Mouse (Mus musculus) cerebellum, postnatal 25 days (tissue): ENCODE measurements at regions not wholly inside any gene's neighbourhood (a gene's known extent, or its start where the extent isn't known, plus 50 kb on each side); places are given as distances from the start of the nearest gene placed in this dataset.
A peak's percentile ranks its signal among the peaks of the same experiment; 100 is the strongest.

Experiments used
- DNase-seq, 2 experiments: peaks; one replicate each; pipeline ENCODE4 v3.0.0; 2021; ENCODE audit warnings: mixed read lengths in 2 of 2

DNA sequence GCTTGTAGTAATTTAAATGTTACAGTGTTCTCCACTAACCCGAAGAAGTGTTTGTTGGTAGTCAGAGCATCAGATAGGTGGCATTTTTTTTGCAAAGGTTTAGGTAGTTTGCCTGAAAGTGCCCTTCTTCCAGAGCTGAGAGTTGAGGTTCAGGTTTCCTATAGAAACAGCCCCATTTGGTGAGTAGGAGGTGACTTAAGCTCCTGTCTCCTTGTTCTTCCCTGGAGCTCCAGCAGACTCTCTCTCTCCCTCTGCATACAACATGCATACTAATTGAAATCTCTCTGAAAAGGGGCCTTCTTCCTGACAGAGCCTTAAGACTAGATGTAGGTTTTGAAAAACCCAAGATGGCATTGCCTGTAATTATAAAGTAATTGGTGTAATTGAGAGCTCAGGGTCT is 161.3 kb downstream of the Spata19 start:
- no peak for DNase-seq

DNA sequence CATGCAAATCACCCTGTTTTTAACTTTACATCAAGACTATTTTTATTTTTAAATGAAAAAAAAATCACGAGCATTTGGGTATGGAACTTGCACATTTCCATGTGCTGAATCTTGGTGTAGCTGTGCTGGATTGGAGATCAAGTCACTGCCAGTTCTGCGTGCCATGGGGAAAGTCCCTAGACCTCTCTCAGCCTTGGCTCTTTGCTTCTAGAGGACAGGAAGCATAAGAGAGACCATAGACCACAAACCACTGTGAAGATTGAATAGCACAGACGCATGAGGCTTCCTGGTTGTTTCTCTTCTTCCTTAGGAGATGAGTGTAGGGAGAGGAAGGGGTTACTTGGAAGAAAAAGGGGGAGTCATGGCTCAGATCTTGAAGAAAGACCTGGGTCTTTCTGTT is 161.7 kb downstream of the Spata19 start:
- DNase-seq: no peak

DNA sequence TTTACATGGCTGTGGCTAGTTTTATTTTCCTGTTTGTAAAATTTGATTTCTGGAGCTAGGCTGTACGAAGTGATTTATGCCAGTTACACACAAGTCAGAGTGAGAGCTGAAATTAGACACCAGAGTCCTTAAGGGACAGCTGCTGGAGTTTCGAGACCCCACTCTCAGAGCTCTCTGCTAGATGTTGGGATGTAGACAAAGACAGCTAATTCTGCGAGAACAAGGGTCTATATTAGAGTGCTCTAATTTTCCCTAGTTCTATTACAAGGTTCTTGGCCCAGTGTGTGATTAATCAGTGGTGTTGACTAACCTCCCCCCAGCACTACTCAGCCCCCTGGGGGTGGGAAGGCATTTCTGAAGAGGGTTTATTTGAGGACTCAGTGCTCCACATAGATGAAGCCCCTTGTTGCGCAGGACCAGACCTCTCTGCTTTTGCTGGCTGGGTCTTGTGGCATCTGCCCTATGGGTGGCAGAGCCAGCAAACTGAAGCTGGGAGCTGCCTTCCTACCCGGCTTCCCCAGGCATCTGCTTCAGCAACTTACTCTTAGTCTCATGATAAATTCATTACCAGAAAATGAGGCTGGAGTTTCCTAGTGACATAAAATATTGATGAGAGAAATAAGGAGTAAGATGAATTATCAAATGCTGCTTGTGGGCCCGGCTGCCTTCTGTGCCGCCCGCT is 171.9 kb downstream of the Spata19 start:
- no peak for DNase-seq

DNA sequence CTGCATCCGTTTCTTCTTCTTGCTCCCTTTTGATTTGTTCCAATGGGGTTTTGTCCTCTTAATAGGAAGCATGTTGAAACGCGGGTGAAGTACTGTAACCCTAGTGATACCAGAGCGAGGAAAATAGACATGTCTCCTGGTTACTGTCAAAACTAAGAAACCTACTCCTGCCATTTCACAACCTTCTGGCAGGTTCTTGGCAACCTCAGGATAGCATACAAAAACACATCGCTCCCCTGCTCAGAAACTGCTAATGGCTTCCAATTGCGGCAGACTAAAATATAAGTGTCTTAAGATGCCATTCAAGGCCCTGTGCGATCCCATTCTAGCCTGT is 172.4 kb downstream of the Spata19 start:
- DNase-seq: no peak

DNA sequence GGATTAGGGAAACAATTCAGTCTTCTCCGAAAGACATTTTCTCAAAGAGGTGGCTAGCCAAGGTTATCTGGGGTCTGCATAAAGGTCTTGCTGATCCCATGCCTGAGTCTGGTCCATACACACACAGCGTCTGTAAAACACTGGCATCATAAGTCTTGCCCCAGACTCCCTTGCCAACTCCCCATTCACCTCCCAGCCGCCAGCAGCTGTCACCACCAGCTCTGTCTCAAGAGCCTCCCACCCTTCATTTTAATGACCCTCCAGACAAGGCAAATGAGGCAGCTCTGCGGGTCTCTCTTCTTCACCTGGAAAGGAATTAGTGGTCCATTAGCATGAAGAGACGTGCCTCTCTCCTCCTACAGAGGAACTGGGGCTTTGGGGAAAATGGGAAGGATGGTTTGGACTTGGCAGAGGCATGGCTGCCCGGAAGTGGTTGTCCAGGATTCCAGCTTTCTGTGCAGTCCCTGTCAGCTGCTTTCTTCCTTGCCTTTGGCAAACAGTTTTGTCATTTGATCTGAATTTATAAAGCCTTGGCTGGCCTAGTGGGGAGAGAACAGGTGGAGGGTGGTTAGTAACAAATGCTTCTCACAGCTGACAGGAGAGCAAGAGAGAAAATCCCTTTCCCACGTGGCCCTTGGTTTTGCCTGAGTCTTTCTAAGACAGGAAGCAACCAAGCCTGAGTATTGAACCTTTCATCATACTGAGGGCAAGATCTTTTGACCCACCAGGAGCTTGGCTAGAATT is 173.3 kb upstream of the Opcml start:
- DNase-seq: peak in 1 of 2 experiments; percentile 6

DNA sequence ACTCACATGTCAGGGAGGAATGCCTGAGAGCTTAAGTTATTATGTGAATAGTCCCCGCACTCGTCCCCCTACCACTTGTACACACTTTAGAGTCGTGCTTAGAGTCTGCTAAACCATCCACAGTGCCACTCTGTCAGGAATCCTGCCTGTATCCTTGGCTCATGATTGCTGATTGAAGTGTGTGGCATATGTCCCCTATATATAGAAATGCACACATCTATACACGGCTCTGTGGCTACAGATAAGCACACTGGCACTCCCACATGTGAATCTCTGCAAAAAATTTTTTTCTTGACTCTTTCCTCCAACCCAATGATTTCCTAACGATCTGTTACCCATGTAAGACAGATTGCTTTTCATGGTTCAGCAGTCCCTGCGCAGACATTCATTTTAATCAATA is 155.7 kb upstream of the Opcml start:
- DNase-seq: no peak

DNA sequence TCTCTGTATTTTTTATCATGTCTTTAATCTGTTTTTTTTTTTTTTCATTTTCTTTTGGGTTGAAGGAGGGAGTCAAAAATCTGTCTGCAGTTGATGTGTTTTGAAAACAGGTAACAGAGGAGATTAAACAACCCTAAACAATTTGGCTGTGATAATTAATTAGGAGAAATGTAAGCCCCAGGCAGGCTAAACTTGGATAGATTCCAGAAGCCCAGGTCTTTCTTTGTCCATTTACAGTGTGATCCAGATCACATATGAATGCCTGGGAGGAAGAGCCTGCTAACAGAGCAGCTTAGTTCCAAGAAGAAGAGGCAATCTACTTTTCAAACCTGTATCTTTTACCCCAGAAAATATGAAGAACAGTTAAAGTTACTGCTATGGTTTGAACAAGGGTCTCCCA is 150.0 kb upstream of the Opcml start:
- DNase-seq: no peak

DNA sequence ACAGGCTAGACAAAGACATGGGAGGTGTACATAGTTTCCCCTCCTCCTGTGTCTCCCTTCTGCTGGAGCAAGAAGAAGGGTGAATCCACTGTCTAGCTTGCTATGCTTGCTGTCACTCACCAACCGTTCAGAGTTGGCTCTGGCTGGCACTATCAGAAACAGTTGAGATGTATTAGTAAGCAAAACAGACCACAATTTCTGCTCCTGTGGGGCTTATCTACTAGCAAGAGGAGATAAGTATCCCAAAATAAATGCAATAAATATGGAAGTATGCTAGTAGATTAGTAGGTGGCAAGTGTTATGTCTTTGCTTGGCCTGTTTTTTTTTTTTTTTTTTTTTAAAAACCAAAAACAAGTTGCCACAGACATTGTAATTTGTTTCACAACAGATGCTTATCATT is 147.3 kb upstream of the Opcml start:
- no peak for DNase-seq

DNA sequence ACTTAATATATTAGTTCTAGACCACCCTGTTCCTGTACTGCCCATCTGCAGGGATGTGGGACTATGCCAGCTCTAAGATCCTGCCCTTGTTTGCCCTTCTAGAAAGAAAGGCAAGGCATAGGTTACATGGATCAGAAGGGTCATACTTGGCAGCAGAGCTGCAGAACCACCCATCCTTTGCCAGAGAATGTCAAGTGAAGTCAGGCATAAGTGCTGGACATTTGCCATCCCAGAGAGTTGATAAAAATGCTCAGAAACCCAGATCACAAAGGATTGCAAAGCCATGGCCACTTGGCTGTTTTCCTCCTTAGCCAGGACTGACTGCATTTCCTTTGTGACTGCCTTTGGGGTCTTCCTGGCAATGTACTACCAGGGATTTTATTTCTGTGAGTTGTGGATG is 146.7 kb upstream of the Opcml start:
- peak; percentile 10 to 21 for DNase-seq

DNA sequence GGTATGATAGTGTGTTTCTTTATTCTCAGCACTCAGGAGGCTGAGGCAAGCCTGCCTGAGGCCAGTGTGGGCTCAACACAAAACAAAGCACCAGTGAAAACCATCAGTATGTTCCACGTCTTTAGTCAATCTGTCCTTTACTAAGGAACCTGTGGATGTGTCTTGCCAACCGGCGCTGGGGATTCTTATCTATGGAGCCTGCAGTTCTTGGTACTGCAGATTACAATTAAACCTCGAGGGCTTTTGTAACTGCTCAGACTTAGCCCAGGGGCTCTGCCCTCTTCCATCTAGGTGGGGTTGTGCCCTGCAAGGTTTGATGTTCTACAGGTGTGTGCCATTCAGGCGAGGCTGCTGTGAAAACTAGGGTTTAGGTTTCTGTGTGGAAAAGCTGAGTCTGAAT is 145.1 kb upstream of the Opcml start:
- no peak for DNase-seq

DNA sequence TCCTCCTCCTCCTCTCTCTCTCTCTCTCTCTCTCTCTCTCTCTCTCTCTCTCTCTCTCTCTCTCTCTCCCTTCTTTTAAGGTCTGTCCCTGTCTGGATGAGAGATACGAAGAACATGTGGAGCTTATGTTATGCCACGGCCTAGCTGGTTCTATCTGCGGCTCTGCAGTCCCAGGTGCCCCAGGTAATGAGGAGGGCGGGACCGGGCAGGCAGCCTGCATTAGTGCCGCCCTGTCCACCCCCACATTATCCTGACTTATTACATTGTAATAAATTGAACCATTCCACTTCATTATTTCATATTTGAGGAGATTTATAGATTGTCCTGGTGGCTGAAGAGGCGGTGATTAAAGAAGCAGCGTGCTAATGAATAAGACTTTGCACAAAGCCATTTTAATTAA is 144.5 kb upstream of the Opcml start:
- no peak for DNase-seq

DNA sequence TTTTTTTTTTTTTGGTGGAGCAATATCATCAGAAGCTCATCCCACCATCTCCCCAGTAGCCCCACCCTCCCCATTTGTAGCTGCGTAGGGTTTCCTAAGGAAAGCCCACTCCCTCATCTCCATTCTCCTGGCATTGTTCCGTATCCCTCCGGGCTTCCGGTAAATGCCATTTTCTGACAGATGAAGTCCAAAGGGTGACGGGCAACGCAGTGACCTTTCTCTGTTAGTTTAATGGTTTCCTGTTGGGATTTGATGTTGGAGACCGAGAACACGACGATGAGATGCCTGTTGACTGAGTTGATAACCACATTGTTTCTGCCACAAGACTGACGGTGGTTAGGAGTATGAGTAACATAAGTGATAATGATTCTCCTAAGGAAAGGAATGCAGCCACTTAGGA is 143.6 kb upstream of the Opcml start:
- no peak for DNase-seq

DNA sequence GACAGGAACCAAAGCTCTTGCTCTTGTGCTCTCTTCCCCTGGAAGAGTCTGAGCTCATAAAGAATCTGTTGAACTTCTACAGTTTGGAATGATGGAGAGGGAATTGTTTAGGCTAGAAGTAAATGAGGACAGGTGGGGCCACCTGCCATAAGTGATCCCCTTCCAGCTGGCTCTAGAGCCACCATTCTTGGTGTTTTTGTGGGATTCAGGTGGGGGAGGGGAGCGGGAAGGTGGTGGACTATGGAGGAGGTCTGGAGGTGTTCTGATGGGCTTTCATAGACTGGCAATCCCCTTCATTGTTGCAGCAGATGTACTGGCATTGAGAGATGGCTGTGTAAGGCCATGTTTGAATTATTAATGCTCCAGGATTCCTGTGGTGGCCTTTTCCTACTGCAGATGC is 132.6 kb upstream of the Opcml start:
- DNase-seq: peak; percentile 12 to 49

DNA sequence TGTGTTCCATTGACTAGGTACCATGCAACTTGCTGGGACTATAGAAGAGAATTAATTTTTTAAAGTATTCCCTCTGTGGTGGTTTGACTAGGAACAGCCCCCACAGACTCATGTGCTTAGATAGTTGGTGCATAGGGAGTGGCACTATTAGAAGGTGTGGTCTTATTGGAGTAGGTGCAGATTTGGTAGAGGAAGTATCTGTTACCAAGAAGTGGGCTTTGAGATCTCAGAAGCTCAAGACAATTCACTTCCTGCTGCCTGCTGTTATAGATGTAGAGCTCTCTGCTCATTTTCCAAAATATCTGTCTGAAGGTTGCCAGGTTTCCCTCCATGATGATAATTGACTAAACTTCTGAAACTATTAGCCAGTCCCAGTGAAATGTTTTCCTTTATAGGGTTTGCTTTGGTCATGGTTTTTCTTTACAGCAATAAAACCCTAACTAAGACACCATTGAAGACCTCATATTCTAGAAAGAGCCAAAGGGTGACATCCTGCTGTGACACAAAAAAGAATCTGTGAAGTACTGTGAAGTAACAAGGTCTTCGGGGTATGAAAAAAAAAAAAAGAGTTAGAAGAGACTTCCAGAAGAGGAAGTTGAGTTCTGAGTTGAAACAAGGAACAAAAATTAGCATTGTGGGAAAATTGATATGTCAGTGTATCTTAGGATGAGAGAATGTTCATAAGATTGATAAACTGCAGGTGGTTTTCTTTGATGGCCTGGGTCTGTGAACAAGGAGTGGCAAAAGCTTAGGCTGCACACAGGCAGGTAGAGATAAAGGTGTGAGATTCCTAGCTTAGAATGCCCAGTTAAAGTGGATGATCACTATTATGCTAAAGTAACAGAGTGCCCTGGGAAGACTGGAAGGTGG is 128.9 kb upstream of the Opcml start:
- DNase-seq: no peak

DNA sequence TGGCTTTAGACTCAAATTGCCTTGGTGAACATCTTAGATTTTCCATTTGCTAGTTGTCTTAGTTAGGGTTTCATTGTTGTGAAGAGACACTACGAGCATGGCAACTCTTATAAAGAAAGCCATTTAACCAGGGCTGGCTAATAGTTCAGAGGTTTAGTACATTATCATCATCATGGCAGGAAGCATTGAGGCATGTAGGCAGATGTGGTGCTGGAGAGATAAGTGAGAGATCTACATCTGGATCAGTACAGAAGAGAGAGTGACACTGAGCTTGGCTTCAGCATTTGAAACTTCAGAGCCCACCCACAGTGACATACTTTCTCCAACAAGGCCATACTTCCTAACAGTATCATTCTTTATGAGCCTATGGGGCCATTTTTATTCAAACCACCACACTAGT is 127.3 kb upstream of the Opcml start:
- no peak for DNase-seq

DNA sequence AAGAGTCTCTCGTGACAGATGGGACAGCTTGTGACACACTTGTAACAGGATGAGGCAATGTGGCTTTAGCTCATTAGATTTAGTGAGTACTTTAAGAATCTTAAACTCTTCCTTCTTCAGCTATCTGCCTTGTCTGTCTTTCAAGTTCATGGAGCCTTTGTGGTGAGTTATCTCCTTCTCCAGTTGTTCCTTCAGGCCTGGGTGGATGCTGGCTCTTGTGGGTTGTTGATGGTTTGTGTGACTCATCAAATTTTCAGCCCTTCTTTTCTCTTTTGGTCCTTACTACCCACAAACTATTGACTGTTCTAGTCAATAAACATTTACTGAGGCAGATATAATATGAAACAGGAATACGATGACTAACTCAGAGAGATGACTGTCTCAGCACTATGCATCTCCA is 124.9 kb upstream of the Opcml start:
- no peak for DNase-seq

DNA sequence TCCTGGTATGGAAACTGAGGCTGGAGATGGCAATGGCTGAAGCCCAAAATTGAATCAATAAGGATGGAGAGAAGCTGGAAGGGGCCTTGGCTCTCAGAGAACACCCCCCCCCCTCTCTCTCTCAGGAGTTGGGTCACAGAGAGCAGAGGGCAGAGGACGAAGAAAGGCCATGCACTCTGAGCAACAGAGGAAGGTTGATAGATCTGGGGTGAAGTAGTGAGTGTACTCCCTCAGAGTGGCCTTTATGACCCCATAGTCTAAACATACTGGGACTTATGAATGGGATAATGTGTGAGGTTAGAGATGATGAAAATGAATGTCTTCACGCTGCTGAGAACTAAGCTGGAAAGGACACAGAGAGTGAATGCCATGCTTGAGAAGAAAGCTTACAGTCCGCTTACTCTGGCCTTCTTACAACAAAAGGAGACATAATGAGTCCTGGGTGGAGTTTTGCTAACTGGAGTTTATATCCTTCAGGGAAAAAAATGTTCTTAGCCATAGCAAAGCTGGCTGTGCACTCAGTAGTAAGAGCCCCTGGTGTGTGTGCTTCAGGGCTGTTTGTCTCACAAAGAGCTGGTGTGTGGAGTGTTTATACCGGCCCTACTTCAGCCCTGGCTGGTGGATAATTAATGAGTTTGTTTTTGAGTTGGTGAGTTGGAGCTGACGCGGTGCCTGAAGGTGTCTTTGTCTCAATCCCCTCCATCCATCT is 120.4 kb upstream of the Opcml start:
- DNase-seq: no peak

DNA sequence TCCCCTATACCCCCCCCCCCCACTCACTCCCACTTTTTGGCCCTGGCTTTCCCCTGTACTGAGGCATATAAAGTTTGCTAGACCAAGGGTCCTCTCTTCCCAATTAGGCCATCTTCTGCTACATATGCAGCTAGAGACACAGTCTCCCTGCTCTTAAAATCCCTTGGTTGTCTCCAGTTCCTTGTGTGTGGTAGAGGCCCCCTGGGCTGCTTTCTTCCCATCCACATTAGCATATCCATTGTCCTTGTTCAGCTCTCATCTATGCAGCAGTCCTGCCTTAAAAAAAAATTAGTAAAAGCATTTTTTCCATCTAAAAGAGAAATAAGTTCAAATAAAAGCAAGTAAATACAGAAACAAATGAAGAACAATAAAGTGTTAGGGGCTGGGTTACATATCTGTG is 105.2 kb upstream of the Opcml start:
- DNase-seq: no peak

DNA sequence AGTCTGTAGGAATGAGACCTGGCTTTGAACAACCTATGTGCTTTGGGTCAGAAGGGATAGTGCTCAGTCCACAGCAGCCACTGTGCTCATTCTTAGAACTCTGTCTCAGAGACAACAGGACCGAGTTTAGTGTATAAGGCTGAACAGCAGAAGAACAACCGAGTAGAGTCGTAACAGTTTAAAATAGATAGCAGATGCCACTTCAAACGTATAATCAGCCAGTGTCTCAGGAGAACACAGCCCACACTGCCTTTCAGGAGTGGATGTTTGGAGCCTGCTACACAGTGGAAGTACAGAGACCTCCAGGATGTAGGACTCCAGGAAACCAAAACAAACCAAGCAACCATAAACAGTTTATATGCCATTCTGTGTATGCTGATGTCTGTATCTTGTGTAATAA is 99.0 kb upstream of the Opcml start:
- no peak for DNase-seq

DNA sequence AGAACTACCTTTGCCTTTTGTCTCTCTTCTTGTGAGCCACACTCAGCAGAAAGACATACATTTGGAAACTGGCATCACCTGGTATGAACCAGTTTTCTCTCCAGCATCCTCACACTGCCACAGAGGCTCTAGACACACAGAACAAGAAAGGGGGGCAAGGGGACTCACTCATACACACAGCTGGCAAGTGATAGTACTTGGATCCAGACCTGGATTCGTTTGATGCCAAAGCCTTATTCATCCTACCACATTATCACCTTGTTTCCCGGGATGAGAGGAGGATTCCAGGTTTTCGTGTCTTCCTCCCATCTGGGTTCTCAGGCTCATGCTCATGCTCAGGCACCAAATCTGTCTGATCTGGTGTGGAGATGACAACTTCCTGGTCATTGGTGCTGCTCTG is 97.8 kb upstream of the Opcml start:
- no peak for DNase-seq

DNA sequence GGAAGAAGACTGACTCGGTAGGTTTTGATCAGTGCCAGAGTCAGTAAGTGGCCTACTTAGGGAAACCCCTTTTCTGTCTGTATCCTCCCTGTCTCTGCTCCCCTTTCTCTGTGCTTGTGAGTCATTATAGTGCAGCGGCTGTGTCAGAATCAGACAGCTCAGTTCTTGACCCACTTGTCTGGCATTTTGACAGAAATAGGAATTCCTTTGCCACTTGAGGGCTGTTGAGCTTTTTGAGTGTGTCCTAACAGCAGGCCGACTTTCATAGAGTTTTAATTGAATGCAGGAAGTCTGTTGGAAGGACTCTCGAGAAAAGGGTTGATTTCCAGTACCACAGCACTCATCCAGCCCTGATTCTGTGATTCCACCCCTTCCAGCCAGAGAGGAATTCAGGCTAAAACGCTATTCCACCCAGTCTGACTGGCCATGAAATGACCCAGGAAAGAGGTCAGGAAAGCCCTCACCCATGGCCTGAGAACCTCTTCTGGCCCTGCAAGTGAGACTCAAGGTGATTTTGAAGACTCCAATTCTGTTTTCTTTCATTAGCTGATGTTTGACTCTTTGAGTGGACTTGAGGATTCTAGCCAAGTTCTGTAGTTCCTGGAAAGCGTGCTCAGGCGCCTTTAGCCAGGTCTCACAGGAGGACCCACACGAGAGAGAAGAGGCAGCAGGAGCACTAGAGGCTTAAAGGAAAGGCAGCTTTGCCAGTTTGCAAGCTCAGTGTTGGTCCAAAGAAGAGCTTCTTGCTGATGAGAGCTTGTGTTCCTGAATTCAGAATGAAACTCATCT is 95.6 kb upstream of the Opcml start:
- no peak for DNase-seq

DNA sequence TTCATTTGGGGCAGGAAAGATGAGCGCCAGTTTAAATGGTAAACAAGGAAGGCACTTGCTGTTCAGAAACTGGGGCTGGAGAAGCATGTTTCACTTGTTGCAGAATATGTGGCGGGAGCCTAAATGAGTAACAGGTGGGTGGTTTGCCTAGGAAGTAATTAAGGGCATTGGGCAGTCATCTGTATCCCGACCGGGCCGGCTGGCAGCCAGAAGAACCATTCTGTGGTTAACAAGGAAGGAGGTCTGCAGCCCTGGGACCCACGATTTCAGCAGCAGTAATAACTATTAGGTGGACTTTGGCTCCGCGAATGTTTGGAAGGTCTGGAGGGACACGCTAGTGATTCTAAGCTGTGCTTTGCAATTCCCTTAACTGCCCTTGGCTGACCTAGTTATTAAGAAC is 89.0 kb upstream of the Opcml start:
- no peak for DNase-seq

DNA sequence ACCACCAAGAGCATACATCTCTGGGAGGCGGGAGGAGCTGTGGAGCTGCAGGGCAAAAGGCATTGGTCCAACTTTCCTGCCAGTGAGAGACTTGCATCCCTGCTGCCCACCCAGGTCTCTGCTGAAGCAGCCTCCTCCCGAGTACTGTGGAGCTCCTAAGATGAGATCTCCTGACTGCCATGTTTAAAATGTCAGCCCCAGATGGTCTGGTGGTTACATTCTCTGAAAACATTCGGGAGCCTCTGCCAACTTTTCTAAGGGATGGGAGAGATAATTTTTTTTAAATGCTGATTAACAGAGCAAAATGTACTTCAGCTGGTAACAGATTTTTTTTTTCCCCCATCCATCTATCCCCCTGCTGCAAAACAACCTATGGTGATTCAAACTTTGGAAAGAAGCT is 88.4 kb upstream of the Opcml start:
- no peak for DNase-seq
